Mouse (Mus musculus): ENCODE data around the gene Col5a1. TPM values are rescaled to one million over a fixed set of nuclear protein-coding genes. Genes with fewer than 3 reads are reported as not detected.

Col5a1 gene
- total and polyA plus RNA-seq, 3 experiments, result 15.7 to 22.9 (median 16.0) TPM

- no peak for DNase-seq
- Histone ChIP-seq H3K27ac (no peak overlapping the region), H3K9ac (ENCODE audit: low read depth, low read length) (no peak overlapping the region), H3K27me3 (ENCODE audit: control insufficient read depth, insufficient read depth, low read length) (no peaks in the 10 kb centered on the region), H3K79me2 (replicated peaks; ENCODE audit: control insufficient read depth, insufficient read depth, low read length) (no peaks in the 10 kb centered on the region), H3K36me3 (ENCODE audit: control insufficient read depth, insufficient read depth, low read length) (no peaks in the 10 kb centered on the region), H3K4me1 (ENCODE audit: control insufficient read depth, insufficient read depth, low read length) (no peaks in the 10 kb centered on the region), H3K4me3 (no peak overlapping the region)
- 79% methylated on average over 2 of the region's 2 CpGs for WGBS
- no peak for TF ChIP-seq EP300 (IDR thresholded peaks at IDR 0.05; ENCODE audit: insufficient read depth, low read depth, low read length)
- intact Hi-C loops (cut with DNase I), result no loop called here
These were observed 94.8 kb downstream of the Col5a1 start for GRCm38 (mm10) chr2:27981066-27981465.

- 66% methylated on average over 14 of the region's 14 CpGs for WGBS
- Histone ChIP-seq H3K36me3 (ENCODE audit: control insufficient read depth, insufficient read depth, low read length) (no peaks in the 10 kb centered on the region), H3K79me2 (replicated peaks; ENCODE audit: control insufficient read depth, insufficient read depth, low read length) (no peaks in the 10 kb centered on the region), H3K4me1 (ENCODE audit: control insufficient read depth, insufficient read depth, low read length) (no peaks in the 10 kb centered on the region), H3K27ac (no peak overlapping the region), H3K4me3 (no peak overlapping the region), H3K27me3 (ENCODE audit: control insufficient read depth, insufficient read depth, low read length) (no peaks in the 10 kb centered on the region), H3K9ac (ENCODE audit: low read depth, low read length) (no peak overlapping the region)
- TF ChIP-seq CTCF (IDR thresholded peaks at IDR 0.05), result no peak
- intact Hi-C loops (cut with DNase I), result no loop called here
- DNase-seq, result no peak
These were observed 95.7 kb downstream of the Col5a1 start for GRCm38 (mm10) chr2:27981621-27982535.

- intact Hi-C loops (cut with DNase I), result no loop called here
- H3K36me3 ChIP-seq (ENCODE audit: control insufficient read depth, insufficient read depth, low read length), result no peaks in the 10 kb centered on the region
These were observed 96.9 kb downstream of the Col5a1 start for GRCm38 (mm10) chr2:27983093-27983492.

DNA sequence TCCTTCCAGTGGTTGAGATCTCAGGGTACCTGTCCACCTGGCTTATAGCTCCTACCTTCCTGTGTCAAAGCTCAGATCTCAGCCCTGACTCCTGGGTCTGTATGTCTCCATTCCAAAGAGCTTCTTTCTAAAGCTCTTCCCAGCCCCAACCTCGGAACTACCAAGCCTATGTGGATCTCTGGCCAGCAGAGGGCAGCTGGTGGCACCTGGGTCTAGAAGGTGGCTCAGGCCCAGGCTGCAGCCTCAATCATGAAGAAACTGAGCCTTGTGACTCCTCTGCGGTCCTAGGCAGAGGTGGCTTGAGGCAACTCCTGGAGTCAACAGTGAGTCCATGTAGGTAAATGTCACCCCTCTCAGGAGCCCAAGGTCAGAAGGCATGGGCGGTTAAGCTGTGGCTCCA is 97.7 kb downstream of the Col5a1 start:
- Histone ChIP-seq H3K27ac (no peak overlapping the region), H3K27me3 (ENCODE audit: control insufficient read depth, insufficient read depth, low read length) (no peaks in the 10 kb centered on the region), H3K79me2 (replicated peaks; ENCODE audit: control insufficient read depth, insufficient read depth, low read length) (no peaks in the 10 kb centered on the region), H3K9ac (ENCODE audit: low read depth, low read length) (no peak overlapping the region), H3K4me1 (ENCODE audit: control insufficient read depth, insufficient read depth, low read length) (no peaks in the 10 kb centered on the region), H3K4me3 (no peak overlapping the region), H3K36me3 (ENCODE audit: control insufficient read depth, insufficient read depth, low read length) (no peaks in the 10 kb centered on the region)
- DNase-seq, result peak; percentile 14 to 33
- 54% methylated on average over 3 of the region's 3 CpGs for WGBS
- intact Hi-C loops (cut with DNase I), result loop anchor here (2.0 kb wide), 1 partner anchor 435 kb away; no protein-coding TSS in a partner anchor
- TF ChIP-seq EP300 (IDR thresholded peaks at IDR 0.05; ENCODE audit: insufficient read depth, low read depth, low read length) (no peak), POLR2A (IDR thresholded peaks at IDR 0.05; ENCODE audit: insufficient read depth, low read depth, low read length) (no peak), CTCF (IDR thresholded peaks at IDR 0.05) (peak; percentile 68)

More at GRCm38 (mm10) chr2:27983093-27983492, 96.9 kb downstream of the Col5a1 start:
- TF ChIP-seq EP300 (IDR thresholded peaks at IDR 0.05; ENCODE audit: insufficient read depth, low read depth, low read length) (no peak), POLR2A (IDR thresholded peaks at IDR 0.05; ENCODE audit: insufficient read depth, low read depth, low read length) (no peak), CTCF (IDR thresholded peaks at IDR 0.05) (no peak)
- H3K4me3 ChIP-seq, result no peak overlapping the region
- H3K4me1 ChIP-seq (ENCODE audit: control insufficient read depth, insufficient read depth, low read length), result no peaks in the 10 kb centered on the region
- H3K27ac ChIP-seq, result no peak overlapping the region
- H3K9ac ChIP-seq (ENCODE audit: low read depth, low read length), result no peak overlapping the region
- no peaks in the 10 kb centered on the region for H3K27me3 ChIP-seq (ENCODE audit: control insufficient read depth, insufficient read depth, low read length)
- no peak for DNase-seq
- H3K79me2 ChIP-seq (replicated peaks; ENCODE audit: control insufficient read depth, insufficient read depth, low read length), result no peaks in the 10 kb centered on the region

DNA sequence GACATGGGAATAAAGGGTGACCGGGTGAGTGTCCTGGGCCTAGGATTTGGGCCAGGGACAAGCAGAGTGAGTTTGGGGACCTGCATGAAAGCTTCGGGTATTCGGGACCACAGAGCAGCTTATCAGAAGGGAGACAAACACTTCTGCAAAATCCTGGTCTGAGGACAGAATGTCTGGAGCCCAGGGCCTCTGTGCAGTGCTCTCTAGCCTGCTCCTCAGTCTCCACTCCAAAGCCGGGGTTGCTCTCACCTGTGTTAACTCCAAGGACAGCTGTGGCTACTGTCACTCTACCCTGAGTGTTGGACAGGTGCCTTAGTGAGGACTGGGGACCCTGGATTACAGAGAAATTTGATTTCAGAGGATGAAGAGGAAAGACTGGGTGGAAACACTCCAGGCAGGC is 100.5 kb downstream of the Col5a1 start:
- Histone ChIP-seq H3K4me1 (ENCODE audit: control insufficient read depth, insufficient read depth, low read length) (no peaks in the 10 kb centered on the region), H3K9ac (ENCODE audit: low read depth, low read length) (no peak overlapping the region), H3K36me3 (ENCODE audit: control insufficient read depth, insufficient read depth, low read length) (no peaks in the 10 kb centered on the region), H3K27me3 (ENCODE audit: control insufficient read depth, insufficient read depth, low read length) (no peaks in the 10 kb centered on the region), H3K79me2 (replicated peaks; ENCODE audit: control insufficient read depth, insufficient read depth, low read length) (no peaks in the 10 kb centered on the region), H3K4me3 (no peak overlapping the region), H3K27ac (no peak overlapping the region)
- no peak for DNase-seq
- no peak for TF ChIP-seq EP300 (IDR thresholded peaks at IDR 0.05; ENCODE audit: insufficient read depth, low read depth, low read length)
- no peak for TF ChIP-seq CTCF (IDR thresholded peaks at IDR 0.05)
- TF ChIP-seq POLR2A (IDR thresholded peaks at IDR 0.05; ENCODE audit: insufficient read depth, low read depth, low read length), result no peak
- WGBS, result 74% methylated on average over 4 of the region's 4 CpGs
- intact Hi-C loops (cut with DNase I), result no loop called here

- no peaks in the 10 kb centered on the region for H3K79me2 ChIP-seq (replicated peaks; ENCODE audit: control insufficient read depth, insufficient read depth, low read length)
- intact Hi-C loops (cut with DNase I), result no loop called here
- H3K27ac ChIP-seq, result no peak overlapping the region
- no peaks in the 10 kb centered on the region for H3K27me3 ChIP-seq (ENCODE audit: control insufficient read depth, insufficient read depth, low read length)
- no peaks in the 10 kb centered on the region for H3K4me1 ChIP-seq (ENCODE audit: control insufficient read depth, insufficient read depth, low read length)
- 79% methylated on average over 13 of the region's 13 CpGs for WGBS
- TF ChIP-seq EP300 (IDR thresholded peaks at IDR 0.05; ENCODE audit: insufficient read depth, low read depth, low read length) (no peak), CTCF (IDR thresholded peaks at IDR 0.05) (no peak), POLR2A (IDR thresholded peaks at IDR 0.05; ENCODE audit: insufficient read depth, low read depth, low read length) (no peak)
- H3K4me3 ChIP-seq, result no peak overlapping the region
- no peak for DNase-seq
- no peak overlapping the region for H3K9ac ChIP-seq (ENCODE audit: low read depth, low read length)
- no peaks in the 10 kb centered on the region for H3K36me3 ChIP-seq (ENCODE audit: control insufficient read depth, insufficient read depth, low read length)
These were observed 104.4 kb downstream of the Col5a1 start for GRCm38 (mm10) chr2:27990430-27991211.

Measured in heart, adult 2 months (tissue).